Mouse (Mus musculus): ENCODE data around the gene Hdgfl1. TPM values are rescaled to one million over a fixed set of nuclear protein-coding genes. Genes with fewer than 3 reads are reported as not detected.
A peak's percentile ranks its signal among the peaks of the same experiment; 100 is the strongest.

Hdgfl1 gene
- polyA plus RNA-seq, 1 experiment from 2014 or later, result not detected

DNA sequence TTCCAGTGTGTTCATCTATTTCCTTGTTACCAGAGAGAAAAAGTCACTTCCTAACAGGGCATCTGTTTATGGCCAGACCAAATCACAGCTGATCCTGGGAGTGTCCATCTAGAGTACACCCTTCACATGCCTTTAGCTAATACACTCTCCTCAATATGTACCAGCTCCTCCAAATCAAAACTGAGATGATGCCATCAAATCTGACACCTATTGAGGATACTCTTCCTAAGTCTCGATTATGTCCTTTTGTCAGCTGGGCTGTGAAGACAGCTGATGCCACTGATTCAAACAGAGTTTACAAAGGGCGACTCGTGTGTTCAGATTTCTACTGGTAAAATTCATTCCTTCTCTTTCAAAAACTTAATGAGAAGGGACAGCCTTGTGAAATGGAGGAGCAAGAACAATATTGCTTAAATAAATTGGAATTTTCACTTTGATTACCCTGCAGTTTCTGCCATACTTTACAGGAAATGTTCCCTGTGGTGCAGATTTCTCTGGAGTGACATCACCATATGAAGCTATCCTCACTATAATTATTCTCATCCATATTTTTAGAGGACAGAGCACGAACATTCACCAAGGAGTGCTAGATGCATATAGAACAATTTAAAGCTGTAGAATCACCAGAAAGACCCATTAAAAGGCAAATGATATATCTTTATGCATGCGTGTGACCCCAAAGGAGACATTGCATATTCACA lies 24.8 kb downstream of the Hdgfl1 start:
- no peak overlapping the region for H3K4me2 ChIP-seq
- no peaks in the 10 kb centered on the region for H3K27me3 ChIP-seq (ENCODE audit: insufficient read depth, low read length)
- WGBS, result 78% methylated on average over 5 of the region's 5 CpGs
- TF ChIP-seq CTCF (IDR thresholded peaks at IDR 0.05; ENCODE audit: low read depth), result no peak
- H3K9me3 ChIP-seq (ENCODE audit: low read depth, low read length), result no peaks in the 10 kb centered on the region
- H3K4me3 ChIP-seq (ENCODE audit: low read depth, low read length), result no peak overlapping the region
- no peak overlapping the region for H3K27ac ChIP-seq (ENCODE audit: low read depth)
- H3K9ac ChIP-seq, result no peak overlapping the region
- H3K4me1 ChIP-seq (ENCODE audit: insufficient read depth), result no peaks in the 10 kb centered on the region
- DNase-seq (no peak), ATAC-seq (ENCODE audit: insufficient read depth) (no peak)
- H3K36me3 ChIP-seq (ENCODE audit: insufficient read depth), result no peaks in the 10 kb centered on the region

GRCm38 (mm10) chr13:26744068-26744467 lies 25.9 kb downstream of the Hdgfl1 start:
- no peak for ATAC-seq (ENCODE audit: insufficient read depth)
- Histone ChIP-seq H3K4me3 (ENCODE audit: low read depth, low read length) (no peak overlapping the region), H3K27me3 (ENCODE audit: insufficient read depth, low read length) (no peaks in the 10 kb centered on the region), H3K4me1 (ENCODE audit: insufficient read depth) (no peaks in the 10 kb centered on the region), H3K36me3 (ENCODE audit: insufficient read depth) (no peaks in the 10 kb centered on the region), H3K9ac (no peak overlapping the region), H3K27ac (ENCODE audit: low read depth) (no peak overlapping the region), H3K4me2 (no peak overlapping the region), H3K9me3 (ENCODE audit: low read depth, low read length) (no peaks in the 10 kb centered on the region)
- WGBS, result 51% methylated on average over 1 of the region's 1 CpGs
- TF ChIP-seq CTCF (IDR thresholded peaks at IDR 0.05; ENCODE audit: low read depth), result no peak
- DNase-seq, result peak; percentile 11

DNA sequence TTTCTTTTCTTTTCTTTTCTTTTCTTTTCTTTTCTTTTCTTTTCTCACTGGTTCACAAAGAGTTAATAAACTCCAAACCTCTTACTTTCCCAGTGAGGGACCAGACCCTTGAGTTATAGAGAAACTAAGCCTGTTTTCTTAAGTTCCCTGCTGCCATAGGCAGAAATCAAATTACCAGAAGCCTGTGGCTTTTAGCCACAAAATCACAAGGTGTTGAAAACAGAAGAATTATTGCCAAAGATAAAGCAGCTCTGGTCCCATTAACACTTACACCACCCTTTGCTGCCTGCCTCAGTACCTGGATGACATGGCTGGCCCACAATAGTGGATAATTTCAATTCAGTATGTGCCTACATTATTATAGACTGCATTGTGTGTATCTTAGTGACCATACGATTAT lies 35.0 kb downstream of the Hdgfl1 start:
- WGBS, result 75% methylated on average over 1 of the region's 1 CpGs
- Histone ChIP-seq H3K4me2 (no peak overlapping the region), H3K9ac (no peak overlapping the region), H3K4me3 (ENCODE audit: low read depth, low read length) (no peak overlapping the region), H3K9me3 (ENCODE audit: low read depth, low read length) (no peaks in the 10 kb centered on the region), H3K4me1 (ENCODE audit: insufficient read depth) (no peaks in the 10 kb centered on the region), H3K27me3 (ENCODE audit: insufficient read depth, low read length) (no peaks in the 10 kb centered on the region), H3K27ac (ENCODE audit: low read depth) (no peak overlapping the region), H3K36me3 (ENCODE audit: insufficient read depth) (no peaks in the 10 kb centered on the region)
- ATAC-seq (ENCODE audit: insufficient read depth), result no peak
- no peak for TF ChIP-seq CTCF (IDR thresholded peaks at IDR 0.05; ENCODE audit: low read depth)
- DNase-seq, result no peak

- Histone ChIP-seq H3K4me3 (ENCODE audit: low read depth, low read length) (no peak overlapping the region), H3K27ac (ENCODE audit: low read depth) (no peak overlapping the region), H3K36me3 (ENCODE audit: insufficient read depth) (no peaks in the 10 kb centered on the region), H3K9ac (no peak overlapping the region), H3K4me2 (no peak overlapping the region), H3K9me3 (ENCODE audit: low read depth, low read length) (no peaks in the 10 kb centered on the region), H3K4me1 (ENCODE audit: insufficient read depth) (peaks cover 6% of the 10 kb centered on the region; the same call in 1 of the 2 replicates), H3K27me3 (ENCODE audit: insufficient read depth, low read length) (no peaks in the 10 kb centered on the region)
- DNase-seq, result no peak
- no peak for ATAC-seq (ENCODE audit: insufficient read depth)
- WGBS, result 93% methylated on average over 1 of the region's 1 CpGs
- TF ChIP-seq CTCF (IDR thresholded peaks at IDR 0.05; ENCODE audit: low read depth), result no peak
These were observed 45.7 kb downstream of the Hdgfl1 start for GRCm38 (mm10) chr13:26724250-26724649.

- WGBS, result 12% methylated on average over 6 of the region's 6 CpGs
- H3K4me2 ChIP-seq, result 0 out of 2 replicates have a peak overlapping the region, but pooled peaks have one; percentile 12
- ATAC-seq (ENCODE audit: insufficient read depth), result no peak
These were observed 48.6 kb downstream of the Hdgfl1 start for GRCm38 (mm10) chr13:26721333-26721732.

GRCm38 (mm10) chr13:26720917-26721316 lies 49.0 kb downstream of the Hdgfl1 start:
- Histone ChIP-seq H3K4me1 (ENCODE audit: insufficient read depth) (peaks cover 6% of the 10 kb centered on the region; the same call in 1 of the 2 replicates), H3K27ac (ENCODE audit: low read depth) (no peak overlapping the region), H3K27me3 (ENCODE audit: insufficient read depth, low read length) (no peaks in the 10 kb centered on the region), H3K9ac (no peak overlapping the region), H3K4me2 (no peak overlapping the region), H3K4me3 (ENCODE audit: low read depth, low read length) (no peak overlapping the region), H3K9me3 (ENCODE audit: low read depth, low read length) (no peaks in the 10 kb centered on the region), H3K36me3 (ENCODE audit: insufficient read depth) (no peaks in the 10 kb centered on the region)
- 37% methylated on average over 1 of the region's 1 CpGs for WGBS
- no peak for TF ChIP-seq CTCF (IDR thresholded peaks at IDR 0.05; ENCODE audit: low read depth)
- no peak for ATAC-seq (ENCODE audit: insufficient read depth)
- no peak for DNase-seq

More at GRCm38 (mm10) chr13:26721333-26721732, 48.6 kb downstream of the Hdgfl1 start:
- no peak overlapping the region for H3K4me3 ChIP-seq (ENCODE audit: low read depth, low read length)
- no peak for TF ChIP-seq CTCF (IDR thresholded peaks at IDR 0.05; ENCODE audit: low read depth)
- peak; percentile 61 for DNase-seq
- no peaks in the 10 kb centered on the region for H3K36me3 ChIP-seq (ENCODE audit: insufficient read depth)
- peak overlapping the region; percentile 18; the same call in 1 of the 2 replicates for H3K27ac ChIP-seq (ENCODE audit: low read depth)
- peaks cover 6% of the 10 kb centered on the region; the same call in 1 of the 2 replicates for H3K4me1 ChIP-seq (ENCODE audit: insufficient read depth)
- H3K27me3 ChIP-seq (ENCODE audit: insufficient read depth, low read length), result no peaks in the 10 kb centered on the region
- H3K9me3 ChIP-seq (ENCODE audit: low read depth, low read length), result no peaks in the 10 kb centered on the region
- H3K9ac ChIP-seq, result no peak overlapping the region

GRCm38 (mm10) chr13:26719146-26719715 lies 50.7 kb downstream of the Hdgfl1 start:
- no peak for ATAC-seq (ENCODE audit: insufficient read depth)

More at GRCm38 (mm10) chr13:26719146-26719715, 50.7 kb downstream of the Hdgfl1 start:
- TF ChIP-seq CTCF (IDR thresholded peaks at IDR 0.05; ENCODE audit: low read depth), result no peak
- Histone ChIP-seq H3K4me1 (ENCODE audit: insufficient read depth) (peaks cover 6% of the 10 kb centered on the region; the same call in 1 of the 2 replicates), H3K27me3 (ENCODE audit: insufficient read depth, low read length) (no peaks in the 10 kb centered on the region), H3K36me3 (ENCODE audit: insufficient read depth) (no peaks in the 10 kb centered on the region), H3K9me3 (ENCODE audit: low read depth, low read length) (no peaks in the 10 kb centered on the region), H3K4me3 (ENCODE audit: low read depth, low read length) (no peak overlapping the region), H3K9ac (no peak overlapping the region), H3K27ac (ENCODE audit: low read depth) (no peak overlapping the region), H3K4me2 (no peak overlapping the region)
- 78% methylated on average over 5 of the region's 5 CpGs for WGBS
- DNase-seq, result no peak

All from lung, embryonic 14.5 days (tissue).